Mouse (Mus musculus) T-helper 2 cell (primary cell): ENCODE measurements around the gene Gm20532.

Experiments
- in situ Hi-C: fragments of 300-600 bp; cut with MboI, MseI; formaldehyde crosslinking; loops from one replicate; pipeline ENCODE4 v1.15.1; 2025; ENCODE audit warnings: high pct_unique_total_duplicates

Gm20532 gene

DNA sequence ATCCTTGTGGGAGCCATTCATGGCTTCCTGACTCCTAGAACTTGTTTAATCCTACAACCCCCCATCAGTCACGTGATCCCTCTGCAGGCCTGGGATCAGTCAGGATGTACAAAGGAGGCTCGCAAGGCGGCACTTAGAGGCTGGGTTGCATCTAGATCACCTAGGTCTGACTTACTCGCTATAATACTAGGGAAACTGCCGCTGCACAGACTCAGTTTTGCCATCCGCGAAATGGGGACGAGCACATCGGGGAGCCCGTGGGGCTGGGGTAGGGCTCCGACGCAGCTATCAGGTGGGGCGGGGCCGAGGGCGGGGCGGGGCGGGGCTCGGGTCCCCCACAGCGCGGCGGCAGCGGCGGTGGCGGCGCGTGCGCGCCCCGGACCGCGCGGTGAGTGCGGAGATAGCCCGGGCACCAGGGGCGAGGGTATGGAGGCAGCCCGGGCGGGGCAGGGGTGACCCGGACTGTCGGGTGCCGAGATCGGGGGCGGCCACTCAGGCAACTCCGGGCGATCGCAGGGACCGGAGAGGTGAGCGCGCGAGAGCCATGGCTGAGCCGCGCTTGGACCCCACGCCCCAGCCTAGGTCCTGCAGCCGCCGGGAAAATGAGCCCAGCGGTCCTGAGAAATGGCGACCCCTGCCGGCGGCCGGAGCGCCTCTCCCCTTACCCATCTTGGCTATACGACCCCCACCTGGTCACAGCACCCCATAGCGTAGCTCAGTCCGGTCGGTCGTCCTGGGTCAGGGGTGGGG, at the start of gene Gm20532:
TSS of gene Gm20532 (plus strand) at position 346 of the 750 bp plus-strand sequence.
- in situ Hi-C loops, result no loop called here

DNA sequence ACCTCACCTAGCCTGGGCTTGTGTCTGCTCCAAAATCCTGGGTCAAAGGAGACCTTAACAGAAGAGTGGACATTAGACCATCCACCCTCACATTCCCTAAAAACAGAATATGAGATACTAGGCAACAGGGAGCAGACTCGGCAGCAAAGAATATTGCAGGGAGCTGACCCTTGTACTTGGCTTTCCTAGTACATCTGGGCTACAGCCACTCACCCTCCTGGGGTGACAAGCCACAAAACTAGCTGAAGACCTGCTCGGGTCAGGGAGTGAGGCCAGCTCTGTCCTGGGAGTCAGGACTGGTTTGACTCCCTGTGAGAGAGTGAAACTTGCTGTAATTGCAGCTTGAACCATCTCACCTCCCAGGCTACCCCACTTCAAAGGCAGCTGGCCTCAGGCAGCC, 46.9 kb upstream of the Gm20532 start:
- in situ Hi-C loops, result no loop called here

DNA sequence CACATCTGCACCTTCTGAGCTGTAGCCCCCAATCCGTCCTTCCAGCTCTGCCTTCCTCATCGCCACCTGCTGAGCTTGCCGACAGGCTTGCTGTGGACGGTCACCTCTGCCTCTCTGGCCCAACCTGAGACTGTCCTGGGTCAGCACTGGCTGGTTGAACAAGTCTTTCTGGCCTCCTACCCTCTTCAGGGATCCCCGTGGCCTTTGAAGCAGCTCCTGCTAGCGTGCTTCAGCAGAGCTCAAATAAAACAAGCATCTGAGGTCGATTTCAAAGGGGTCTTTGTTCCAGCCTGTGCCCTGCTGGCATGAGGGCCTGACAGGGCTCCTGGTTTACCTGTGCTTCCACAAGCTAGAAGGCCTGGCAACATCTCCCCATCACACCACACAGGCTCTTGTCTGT, 45.7 kb upstream of the Gm20532 start:
- in situ Hi-C loops, result no loop called here

DNA sequence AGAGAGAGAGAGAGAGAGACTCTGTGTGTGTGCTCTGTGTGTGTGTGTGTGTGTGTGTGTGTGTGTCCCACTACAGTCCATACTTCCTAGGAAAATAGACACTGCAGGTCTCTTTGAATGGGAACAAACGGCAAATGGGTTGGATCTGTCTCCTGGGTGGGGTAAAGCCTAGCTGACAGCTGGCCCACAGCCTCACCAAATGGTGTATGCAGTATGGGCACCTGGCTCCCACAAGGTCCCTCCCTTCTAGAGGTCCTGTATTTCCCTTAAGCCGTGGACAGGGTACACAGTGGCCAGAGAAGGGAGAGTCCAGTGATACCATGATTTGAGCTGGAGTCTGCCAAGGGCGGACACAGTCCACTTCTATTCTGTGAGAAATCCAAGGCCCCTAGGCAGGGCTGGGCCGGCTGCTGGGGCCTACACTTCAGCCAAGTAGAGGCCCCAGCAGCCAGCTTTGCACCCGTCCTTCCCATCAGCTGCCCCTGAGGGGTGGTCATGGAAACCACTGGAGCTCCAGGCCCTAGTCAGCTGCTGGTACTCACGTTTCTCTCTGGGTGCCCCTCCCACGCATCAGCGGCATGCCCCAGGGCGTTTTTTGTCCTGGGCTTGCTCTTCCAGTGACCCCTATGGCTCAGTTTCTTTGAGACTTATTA, 45.1 kb upstream of the Gm20532 start:
- in situ Hi-C loops, result no loop called here

DNA sequence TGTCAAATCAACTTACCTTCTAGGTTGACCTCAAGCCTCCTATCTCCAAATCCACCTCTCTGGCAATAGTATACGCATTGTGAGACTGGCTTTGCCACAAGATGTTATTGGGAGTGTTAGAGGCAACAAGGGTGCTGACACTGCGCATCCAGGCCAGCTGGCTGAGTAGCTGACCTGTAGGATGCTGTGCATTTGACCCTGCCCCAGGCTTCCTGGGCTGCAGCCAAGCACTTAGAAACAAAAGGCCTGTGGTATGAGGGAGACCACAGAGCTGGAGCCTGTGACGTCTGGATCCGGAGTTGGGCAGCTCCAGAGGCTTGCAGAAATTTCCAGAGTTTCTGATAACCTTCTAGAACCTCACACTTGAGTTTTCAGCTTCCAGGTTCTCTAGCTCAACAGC, 43.3 kb upstream of the Gm20532 start:
- in situ Hi-C loops, result no loop called here

DNA sequence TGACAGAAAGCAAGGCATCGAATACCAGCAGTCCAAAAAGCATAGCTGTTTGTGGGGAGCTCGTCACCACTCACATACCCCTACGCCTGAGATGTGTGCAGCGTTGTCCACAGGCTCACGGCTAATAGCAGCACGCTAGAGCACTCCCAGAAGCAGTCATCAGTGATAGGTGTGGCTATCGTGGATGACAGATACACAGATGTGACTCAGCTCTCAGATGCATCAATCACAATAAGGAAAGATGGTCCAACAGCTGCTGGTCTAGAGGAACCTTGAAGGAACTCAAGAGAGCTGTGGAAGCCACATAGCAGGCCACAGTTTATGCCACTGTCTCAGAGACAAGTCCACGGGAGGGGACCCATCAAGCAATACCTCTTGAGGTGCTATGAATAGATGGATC, 42.7 kb upstream of the Gm20532 start:
- in situ Hi-C loops, result no loop called here

DNA sequence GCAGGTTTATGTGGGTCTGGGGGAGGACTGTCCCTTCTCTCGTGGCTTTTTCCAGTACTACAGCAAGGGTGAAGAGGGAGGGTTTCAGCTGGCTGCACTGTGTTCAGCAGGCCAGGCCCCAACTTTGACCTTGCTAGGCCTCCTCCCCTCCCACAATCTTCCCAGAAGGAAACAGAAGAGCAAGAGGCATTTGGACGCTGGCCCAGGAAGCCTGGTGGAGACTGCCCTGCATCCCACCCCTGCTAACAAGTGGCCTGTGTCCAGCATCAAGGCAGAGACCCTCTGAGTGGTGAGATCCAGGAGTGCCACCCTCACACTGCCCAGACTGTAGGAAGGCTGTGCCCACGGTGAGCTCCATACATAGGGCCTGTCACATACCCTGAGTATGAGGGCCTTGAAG, 42.2 kb upstream of the Gm20532 start:
- in situ Hi-C loops, result no loop called here

DNA sequence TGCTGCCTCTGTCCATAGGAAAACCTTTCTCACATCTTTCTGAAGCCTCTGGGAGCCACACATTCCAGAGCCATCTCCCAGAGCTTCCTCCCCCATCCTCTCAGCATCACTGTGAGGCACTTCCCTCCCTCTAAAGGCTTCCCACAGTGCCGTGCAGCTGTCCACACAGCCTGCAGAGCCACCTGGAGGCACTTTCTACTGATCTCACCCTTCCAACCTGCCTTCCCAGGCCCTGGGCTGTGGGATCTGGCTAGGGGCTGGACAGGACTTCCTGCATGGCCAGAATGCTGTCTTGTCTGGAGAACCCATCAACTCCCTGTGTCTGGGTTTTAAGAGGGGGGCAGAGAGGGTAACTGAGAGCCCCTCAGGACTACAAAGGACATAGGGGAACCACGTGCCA, 39.0 kb upstream of the Gm20532 start:
- in situ Hi-C loops, result no loop called here

DNA sequence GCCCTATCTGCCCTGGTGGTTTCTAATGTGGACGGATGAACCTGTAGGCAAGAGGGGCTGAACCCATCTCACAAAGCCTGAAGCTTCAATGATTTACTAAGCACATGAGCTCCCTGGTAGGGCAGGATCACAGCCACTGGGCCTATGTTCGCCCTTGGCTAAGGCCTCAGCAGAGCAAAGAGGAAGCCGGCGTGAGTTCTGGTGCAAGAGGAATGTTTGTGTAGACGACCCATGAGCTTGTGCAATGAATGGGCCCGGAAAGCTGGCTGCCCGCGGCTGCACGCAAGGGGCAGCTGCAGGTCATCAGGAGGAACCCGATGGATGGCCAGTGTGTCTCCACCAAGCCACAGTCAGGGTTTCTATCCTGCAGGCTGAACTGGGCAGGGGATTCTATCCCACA, 36.6 kb upstream of the Gm20532 start:
- in situ Hi-C loops, result no loop called here

DNA sequence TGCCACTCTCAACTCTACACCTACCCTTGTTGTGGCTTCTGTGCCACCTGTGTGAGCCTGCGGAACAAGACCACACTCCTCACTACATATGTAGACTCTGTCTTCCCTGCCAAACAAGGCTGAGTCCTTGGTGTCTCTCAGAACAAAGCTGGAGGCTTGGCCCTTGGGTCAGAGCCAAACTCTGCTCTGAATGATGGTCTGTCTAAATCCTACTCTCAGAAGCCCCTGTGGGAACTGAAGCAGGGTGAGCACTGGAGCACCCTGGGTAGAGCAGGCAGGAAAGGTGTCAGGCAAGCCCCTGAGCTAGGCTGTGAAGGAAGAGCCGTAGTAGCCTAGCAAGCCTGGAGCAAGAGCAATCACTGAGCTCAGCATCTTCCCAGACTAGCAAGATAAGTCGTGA, 36.2 kb upstream of the Gm20532 start:
- in situ Hi-C loops, result no loop called here

DNA sequence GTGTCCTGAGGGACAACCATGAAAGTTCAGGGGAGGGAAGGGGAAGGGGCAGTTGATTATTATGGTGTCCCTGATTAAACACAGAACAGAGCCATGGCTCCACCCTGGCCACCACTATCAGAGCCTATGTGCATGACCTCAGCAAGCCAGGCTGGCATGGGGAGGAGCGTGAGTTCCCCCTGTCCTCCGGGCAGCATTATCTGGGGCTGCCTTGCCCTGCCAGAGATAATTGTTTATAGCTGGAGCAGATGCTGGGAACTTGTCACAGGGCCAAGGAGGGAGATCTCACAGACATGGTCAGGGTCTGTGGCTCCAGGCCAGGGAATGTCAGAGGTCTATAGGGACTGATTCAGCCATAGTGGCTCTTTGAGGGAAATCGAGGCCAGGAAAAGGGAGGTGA, 35.7 kb upstream of the Gm20532 start:
- in situ Hi-C loops, result no loop called here

DNA sequence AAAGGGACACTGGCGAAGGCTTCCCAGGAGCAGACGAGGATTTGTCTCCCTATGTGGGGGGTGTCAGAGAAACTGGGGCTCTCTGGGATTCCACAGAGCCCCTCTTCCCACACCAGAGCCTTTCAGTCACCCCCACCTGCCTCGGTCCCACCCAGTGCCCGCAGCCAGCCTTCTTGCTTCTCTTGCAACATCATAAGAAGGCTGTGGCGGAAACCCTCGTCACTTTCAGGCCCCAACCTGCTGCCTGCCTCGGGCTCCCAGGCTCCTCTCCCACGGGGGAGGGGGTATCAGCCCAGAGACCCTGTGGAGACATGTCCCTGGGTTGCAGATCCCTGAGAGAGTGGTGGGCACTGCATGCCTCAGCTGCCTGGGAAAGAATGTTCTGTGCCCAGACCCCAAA, 35.0 kb upstream of the Gm20532 start:
- in situ Hi-C loops, result no loop called here

DNA sequence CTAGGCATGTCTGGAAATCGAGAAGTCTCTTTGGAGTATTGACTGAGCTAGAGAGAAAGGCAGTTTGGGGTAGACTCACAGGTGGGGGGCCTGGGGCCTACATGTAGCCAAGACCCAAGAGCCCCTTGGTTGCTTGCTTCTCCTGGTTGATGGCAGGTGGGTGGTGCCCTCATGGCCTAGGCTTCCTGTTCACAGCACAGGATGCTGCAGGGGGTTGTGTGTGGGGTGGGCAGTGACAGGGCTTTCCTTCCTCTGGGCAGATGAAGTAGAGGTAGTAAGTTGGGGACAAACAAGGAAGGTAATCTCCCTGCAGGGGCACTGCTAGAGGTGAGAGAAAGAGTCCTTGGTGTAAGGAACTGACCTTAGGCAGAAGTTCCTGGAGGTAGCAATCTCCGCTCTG, 34.4 kb upstream of the Gm20532 start:
- in situ Hi-C loops, result no loop called here

DNA sequence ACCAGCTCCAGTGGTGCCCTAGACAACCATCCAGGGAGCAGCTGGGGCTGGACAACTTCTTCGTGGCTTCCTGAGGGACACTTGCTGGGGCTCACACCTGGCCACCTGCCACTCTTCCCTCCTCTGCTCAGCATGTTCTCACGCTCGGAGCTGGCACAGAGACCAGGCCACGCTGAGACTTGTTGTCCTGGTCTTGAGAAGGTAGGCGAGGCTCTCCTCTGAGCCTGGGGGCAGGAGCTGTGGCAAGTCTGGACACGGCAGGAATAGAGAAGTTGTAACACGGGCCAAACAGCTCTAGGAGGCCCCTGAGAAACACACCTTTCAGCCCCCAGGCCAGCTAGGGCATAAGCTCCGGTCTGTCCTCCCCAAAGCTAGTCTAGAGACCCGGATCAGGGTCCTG, 32.5 kb upstream of the Gm20532 start:
- in situ Hi-C loops, result no loop called here

DNA sequence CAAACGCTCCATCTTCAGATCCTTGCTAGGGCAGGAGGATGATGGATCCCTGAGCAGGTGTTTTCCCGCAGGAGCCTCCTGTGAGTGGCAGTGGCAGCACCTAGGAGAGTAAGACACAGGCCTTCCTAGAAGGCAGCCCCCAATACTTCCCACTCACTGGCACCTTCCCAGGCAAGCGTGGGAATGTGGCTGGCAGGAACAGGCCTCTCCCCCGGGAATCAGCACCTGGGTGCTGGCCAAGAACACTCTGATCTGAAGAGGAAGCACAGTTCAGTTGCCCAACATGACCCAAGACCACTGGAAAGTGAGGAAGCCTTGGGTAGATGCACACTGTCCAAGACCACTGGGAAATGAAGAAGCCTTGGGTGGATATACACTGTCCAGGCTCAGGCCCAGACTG, 31.4 kb upstream of the Gm20532 start:
- in situ Hi-C loops, result no loop called here

DNA sequence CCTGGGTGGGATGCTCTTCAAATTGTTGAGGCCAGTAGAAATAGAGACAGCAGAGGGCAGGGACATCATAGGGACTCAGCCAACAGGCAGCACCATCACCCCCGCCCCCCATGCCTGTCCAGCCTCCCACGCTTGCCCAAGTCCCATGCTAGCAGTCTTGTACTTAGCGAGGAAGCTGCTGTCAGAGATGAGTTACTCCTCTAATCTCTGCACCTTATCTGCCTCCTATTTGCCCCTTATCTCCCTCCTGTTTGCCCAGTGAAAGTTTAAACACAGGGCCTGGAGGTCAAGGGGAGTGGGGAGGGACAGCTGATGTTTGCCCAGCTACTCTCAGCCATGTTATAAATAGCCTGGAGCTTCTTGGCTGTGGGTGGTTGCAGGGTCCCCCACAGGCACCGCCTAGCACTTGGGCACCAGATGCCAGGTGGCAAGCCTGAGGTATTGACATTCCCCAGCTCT, 29.9 kb upstream of the Gm20532 start:
- in situ Hi-C loops, result no loop called here

DNA sequence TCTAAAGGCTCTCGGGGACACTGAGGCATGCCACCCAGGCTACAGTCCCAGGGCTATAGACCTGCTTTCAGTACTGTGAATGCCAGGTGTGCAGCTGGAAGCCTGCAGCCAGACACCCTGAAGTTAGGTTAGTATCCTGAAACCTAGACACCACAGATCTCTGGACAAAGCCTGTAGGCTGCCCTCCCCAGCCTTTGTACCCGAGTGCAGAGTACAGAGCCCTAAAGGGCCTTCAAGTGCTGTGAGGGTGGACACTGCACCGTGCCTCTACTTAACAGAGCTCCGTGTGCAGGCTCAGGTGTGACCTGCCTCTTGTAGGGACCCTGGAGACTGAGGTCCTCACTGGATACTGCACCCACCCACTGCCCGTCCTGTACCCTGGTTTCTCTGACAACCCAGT, 25.9 kb upstream of the Gm20532 start:
- in situ Hi-C loops, result loop anchor here (5.0 kb wide), 1 partner anchor 113 kb away; the partner anchor contains the start of gene Sec16a

DNA sequence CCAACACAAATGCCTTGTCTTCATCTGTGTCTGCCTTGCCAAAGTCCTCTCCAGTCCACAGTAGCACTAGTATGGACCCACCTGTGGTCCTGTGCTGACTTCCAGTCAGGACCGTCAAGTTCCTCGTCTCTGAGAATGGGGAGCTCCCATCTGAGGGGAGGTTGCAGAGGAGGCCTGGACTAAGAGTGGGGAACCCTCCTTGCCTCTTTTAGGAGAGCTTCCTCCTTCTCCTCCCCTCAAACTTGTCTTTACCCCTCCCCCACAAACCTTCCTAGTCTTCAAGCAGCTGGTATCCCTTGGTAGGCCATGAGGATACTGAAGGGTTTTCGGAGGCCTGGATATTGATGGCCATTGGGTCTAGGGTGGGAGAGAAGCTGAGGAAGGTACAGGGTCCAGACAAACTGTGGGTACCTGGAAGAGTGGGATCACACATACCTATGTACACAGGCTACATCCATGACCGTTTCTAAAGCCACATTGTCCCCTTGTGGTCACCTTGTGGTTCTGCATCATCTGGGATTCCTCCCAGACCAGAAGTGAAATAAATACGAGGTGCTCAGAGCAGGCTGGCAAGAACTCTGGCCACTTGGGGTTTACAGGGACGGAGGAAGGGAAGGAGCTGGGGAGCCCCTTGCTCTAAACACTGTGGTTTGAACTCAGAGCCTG, 25.0 kb upstream of the Gm20532 start:
- in situ Hi-C loops, result loop anchor here (5.0 kb wide), 1 partner anchor 114 kb away; the partner anchor contains the start of gene Sec16a

DNA sequence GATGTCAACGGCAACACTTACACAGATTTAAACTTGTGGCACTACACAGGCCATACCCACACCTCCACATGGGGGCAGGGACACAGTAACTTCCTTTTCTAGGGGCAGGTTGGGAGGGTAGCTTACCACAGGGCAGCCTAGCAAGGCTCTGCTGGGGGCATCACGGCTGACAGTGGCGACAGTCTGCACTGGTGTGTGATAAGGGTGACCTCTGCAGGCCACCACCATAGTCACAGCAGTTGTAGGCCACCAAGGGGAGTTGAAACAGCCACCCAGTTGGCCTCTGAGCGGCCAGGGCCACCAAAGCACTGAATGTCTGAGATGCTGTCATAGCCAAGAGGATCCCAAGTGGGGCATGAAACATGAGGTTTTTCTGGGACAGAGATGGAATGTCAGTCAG, 20.2 kb upstream of the Gm20532 start:
- in situ Hi-C loops, result no loop called here

DNA sequence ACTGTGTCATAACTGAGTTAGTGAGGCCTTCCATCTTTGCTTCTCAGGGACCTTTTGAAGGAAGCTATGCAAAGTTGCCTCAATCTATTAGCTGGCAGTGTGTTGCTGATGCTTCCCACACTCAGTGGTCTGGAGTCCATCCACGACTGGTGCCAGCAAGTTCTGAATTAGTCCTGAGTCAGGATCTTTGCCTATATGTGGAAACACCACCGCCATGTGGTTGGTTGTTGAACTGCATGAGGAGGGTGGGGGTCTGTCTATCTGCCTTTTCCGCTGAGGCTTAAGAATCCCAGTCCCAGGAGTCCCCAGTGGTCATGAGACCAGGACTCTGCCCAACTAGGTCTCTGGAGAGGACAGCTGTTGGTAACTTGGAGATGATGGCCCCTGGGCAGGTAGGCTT, 16.4 kb upstream of the Gm20532 start:
- in situ Hi-C loops, result loop anchor here (5.0 to 10.0 kb wide), 2 partner anchors 245 to 1078 kb away; partner anchors contain the start of gene Lcn12

DNA sequence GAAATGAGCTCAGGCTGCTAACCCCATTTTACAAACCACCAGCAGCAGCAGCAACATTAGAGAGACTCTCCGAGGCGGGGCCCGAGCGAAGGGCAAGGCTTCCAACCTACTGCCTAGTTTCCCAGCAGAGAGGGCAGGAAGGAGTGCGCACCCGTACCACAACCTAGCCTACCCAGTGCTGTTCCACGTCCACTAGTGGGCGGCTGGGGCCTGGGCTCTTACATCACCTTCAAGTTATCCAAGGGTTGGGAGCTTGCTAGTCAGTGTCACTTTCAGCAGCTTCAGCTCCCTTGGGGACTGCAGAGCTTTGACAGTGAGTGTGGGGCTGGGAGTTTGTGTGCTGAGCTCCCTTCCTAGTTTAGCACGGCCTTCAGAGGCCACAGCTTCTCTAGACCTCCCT, 15.0 kb upstream of the Gm20532 start:
- in situ Hi-C loops, result loop anchor here (5.0 to 10.0 kb wide), 2 partner anchors 247 to 1079 kb away; partner anchors contain the start of gene Lcn12

DNA sequence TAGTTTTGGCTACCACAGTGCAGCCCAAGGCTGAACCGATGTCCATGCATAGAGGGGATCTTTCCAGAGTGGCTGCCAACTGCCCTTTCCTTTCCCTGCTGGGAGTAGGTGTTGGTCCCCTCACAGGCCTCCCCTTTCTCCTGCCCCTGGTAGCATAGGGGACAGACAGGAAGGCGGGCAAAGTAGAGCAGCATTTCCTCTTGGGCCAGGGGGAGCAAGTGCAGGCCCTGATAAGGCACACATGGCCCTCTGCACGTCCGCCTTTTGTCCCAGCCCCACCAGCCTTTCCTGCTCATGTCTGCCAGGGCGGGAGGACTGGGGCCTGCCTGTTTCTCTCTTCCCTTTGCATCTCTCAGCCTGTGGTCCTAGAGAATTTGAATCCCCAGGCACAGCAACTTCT, 14.6 kb upstream of the Gm20532 start:
- in situ Hi-C loops, result loop anchor here (5.0 to 10.0 kb wide), 2 partner anchors 247 to 1080 kb away; partner anchors contain the start of gene Lcn12
